ENCODE assay signal across 17 mouse cellular contexts in the genomic region with DNA sequence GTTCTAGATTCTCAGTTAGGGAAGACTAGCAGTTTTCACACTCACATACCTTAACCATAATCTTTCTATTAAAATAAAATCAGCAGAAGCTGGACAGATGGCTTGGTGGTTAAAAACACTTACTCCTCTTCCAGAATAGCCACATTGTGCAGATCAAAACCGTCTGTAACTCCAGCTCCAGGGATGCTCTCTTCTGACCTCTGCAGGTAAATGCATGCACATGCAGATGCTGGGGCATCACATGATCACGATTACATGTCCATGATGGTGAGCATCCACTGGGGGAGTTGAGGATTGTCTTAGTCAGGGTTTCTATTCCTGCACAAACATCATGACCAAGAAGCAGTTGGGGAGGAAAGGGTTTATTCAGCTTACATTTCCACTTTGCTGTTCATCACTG.
DNase-seq lines count a peak whose midpoint lies in the region; ATAC-seq and TF ChIP-seq lines count a peak whose summit lies in the region.
"Had no signal": no experiment of that assay in that cellular context is flagged by ENCODE, and none has a peak within 500 bp of the region (broad histone marks: within the 10 kb centered on the region; RNA-seq: fewer than 3 reads in every experiment).

No protein-coding gene starts in this region.

- TF ChIP-seq CTCF in cerebellum, adult 2 months (IDR thresholded peaks at IDR 0.05; ENCODE audit: borderline replicate concordance, insufficient read depth, low read depth, low read length): peak; percentile 21; the same call in 1 of the 2 replicates
- peak; percentile 51 for TF ChIP-seq CTCF in intestine, postnatal 0 days (IDR thresholded peaks at IDR 0.05; ENCODE audit: low read depth)
- TF ChIP-seq CTCF in E14TG2a.4 (conservative IDR thresholded peaks at IDR 0.05; ENCODE audit: low read length): peak; percentile 77

- H3K9ac ChIP-seq in intestine, postnatal 0 days (ENCODE audit: low read depth, low read length): no peak overlapping the region
- H3K9ac ChIP-seq in intestine, embryonic 16.5 days (ENCODE audit: low read depth, low read length): no peak overlapping the region
- H3K9ac ChIP-seq: midbrain, embryonic 15.5 days; neural tube, embryonic 12.5 days had no signal

- no peaks in the 10 kb centered on the region for H3K4me1 ChIP-seq in cerebellum, adult 2 months (ENCODE audit: control insufficient read depth, insufficient read depth, low read length)
- no peaks in the 10 kb centered on the region for H3K4me1 ChIP-seq in intestine, postnatal 0 days (replicated peaks; ENCODE audit: control insufficient read depth, insufficient read depth, low read length)
- H3K4me1 ChIP-seq in intestine, embryonic 16.5 days (ENCODE audit: control insufficient read depth, insufficient read depth, low read length): no peaks in the 10 kb centered on the region
- peaks cover 7% of the 10 kb centered on the region for H3K4me1 ChIP-seq in E14TG2a.4 (replicated peaks; ENCODE audit: low read depth, low read length)
- H3K4me1 ChIP-seq: embryonic facial prominence, embryonic 10.5 days; midbrain, embryonic 15.5 days; neural tube, embryonic 12.5 days had no signal

- no peak overlapping the region for H3K4me2 ChIP-seq in intestine, postnatal 0 days (replicated peaks; ENCODE audit: low read depth)
- H3K4me2 ChIP-seq in intestine, embryonic 16.5 days (ENCODE audit: low read depth, low read length): no peak overlapping the region
- H3K4me2 ChIP-seq: midbrain, embryonic 15.5 days; neural tube, embryonic 12.5 days had no signal

- no peak for ATAC-seq in intestine, postnatal 0 days
- ATAC-seq in intestine, embryonic 16.5 days: no peak
- ATAC-seq: hindbrain, embryonic 16.5 days; midbrain, embryonic 15.5 days had no signal

- H3K4me3 ChIP-seq in cerebellum, adult 2 months (replicated peaks; ENCODE audit: insufficient read depth, low read depth, low read length): no peak overlapping the region
- H3K4me3 ChIP-seq in intestine, postnatal 0 days (ENCODE audit: low read depth, low read length): no peak overlapping the region
- H3K4me3 ChIP-seq in intestine, embryonic 16.5 days (ENCODE audit: low read length): no peak overlapping the region
- no peak overlapping the region for H3K4me3 ChIP-seq in E14TG2a.4 (replicated peaks; ENCODE audit: low read length)
- H3K4me3 ChIP-seq: embryonic facial prominence, embryonic 10.5 days; erythroblast, embryonic 14.5 days; midbrain, embryonic 15.5 days; neural tube, embryonic 12.5 days had no signal

- TF ChIP-seq POLR2A in cerebellum, adult 2 months (IDR thresholded peaks at IDR 0.05; ENCODE audit: borderline replicate concordance, insufficient read depth, low read length): no peak

- no peaks in the 10 kb centered on the region for H3K27me3 ChIP-seq in cerebellum, adult 2 months (ENCODE audit: control insufficient read depth, insufficient read depth, low read length)
- no peaks in the 10 kb centered on the region for H3K27me3 ChIP-seq in intestine, postnatal 0 days (replicated peaks; ENCODE audit: control insufficient read depth, insufficient read depth, low read length)
- H3K27me3 ChIP-seq in intestine, embryonic 16.5 days (replicated peaks; ENCODE audit: control insufficient read depth, insufficient read depth, low read length): no peaks in the 10 kb centered on the region
- no peaks in the 10 kb centered on the region for H3K27me3 ChIP-seq in E14TG2a.4 (ENCODE audit: insufficient read depth, low read length)
- H3K27me3 ChIP-seq: midbrain, embryonic 15.5 days; neural tube, embryonic 12.5 days had no signal

- no peaks in the 10 kb centered on the region for H3K36me3 ChIP-seq in intestine, postnatal 0 days (ENCODE audit: control insufficient read depth, insufficient read depth)
- no peaks in the 10 kb centered on the region for H3K36me3 ChIP-seq in intestine, embryonic 16.5 days (ENCODE audit: control insufficient read depth, insufficient read depth, low read length)
- H3K36me3 ChIP-seq in E14TG2a.4 (ENCODE audit: insufficient read depth, low read length): no peaks in the 10 kb centered on the region
- H3K36me3 ChIP-seq: embryonic facial prominence, embryonic 10.5 days; midbrain, embryonic 15.5 days; neural tube, embryonic 12.5 days had no signal

- no peaks in the 10 kb centered on the region for H3K9me3 ChIP-seq in intestine, postnatal 0 days (ENCODE audit: control insufficient read depth)
- H3K9me3 ChIP-seq in intestine, embryonic 16.5 days (ENCODE audit: control insufficient read depth, low read length): no peaks in the 10 kb centered on the region
- no peaks in the 10 kb centered on the region for H3K9me3 ChIP-seq in E14TG2a.4 (ENCODE audit: low read length)
- H3K9me3 ChIP-seq: embryonic facial prominence, embryonic 10.5 days; midbrain, embryonic 15.5 days; neural tube, embryonic 12.5 days had no signal

- H3K27ac ChIP-seq in cerebellum, adult 2 months (ENCODE audit: insufficient read depth, low read length): no peak overlapping the region
- no peak overlapping the region for H3K27ac ChIP-seq in intestine, postnatal 0 days (ENCODE audit: low read depth, low read length)
- H3K27ac ChIP-seq in intestine, embryonic 16.5 days (ENCODE audit: low read length): no peak overlapping the region
- H3K27ac ChIP-seq: embryonic facial prominence, embryonic 10.5 days; midbrain, embryonic 15.5 days; neural tube, embryonic 12.5 days had no signal

- WGBS in cerebellum, adult 2 months: 32% methylated on average over 2 of the region's 2 CpGs
- WGBS in intestine, postnatal 0 days: 44% methylated on average over 2 of the region's 2 CpGs
- WGBS in intestine, embryonic 16.5 days: 54% methylated on average over 2 of the region's 2 CpGs

- DNase-seq in cerebellum, adult 2 months: no peak
- DNase-seq in cerebellum, adult 9-11 months: no peak
- DNase-seq in R1 (ENCODE audit: low read depth, low spot score): peak; percentile 75
- no peak for DNase-seq in spleen, postnatal 14 days (ENCODE audit: low spot score in 2 of 2)
- DNase-seq in heart, postnatal 4 days: no peak
- DNase-seq: gastrocnemius, postnatal 14 days; heart, postnatal 10 days; lung, adult 2 months; thymus, adult 2 months had no signal

Comparison
In these comparisons a context has a peak if more than half of its experiments do, and no peak if none do; other contexts are left out.
1. CTCF ChIP-seq: peak in every context shown above with its lines; median percentile 77 in E14TG2a.4; 51 in intestine, postnatal 0 days; 21 in cerebellum, adult 2 months.